In the genomic region with DNA sequence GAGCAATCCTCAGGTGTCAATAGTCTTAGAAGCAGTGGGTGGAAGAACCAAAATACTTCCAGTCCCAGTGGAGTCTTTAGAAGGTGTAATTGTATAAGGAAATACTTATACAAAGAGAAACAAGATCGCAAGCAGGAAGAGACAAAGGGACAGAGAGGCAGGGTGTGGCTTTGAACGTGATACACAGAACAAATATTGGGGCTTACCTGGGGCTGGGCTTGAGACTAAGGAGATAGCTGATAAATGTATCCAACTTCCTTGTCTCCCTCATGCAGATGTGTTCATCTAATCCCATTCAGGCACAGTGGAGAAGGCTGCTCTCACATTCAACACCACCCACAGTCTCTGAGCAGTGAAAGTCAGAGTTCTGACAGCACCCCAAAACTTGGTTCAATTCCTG, we compare ENCODE assay signal across 15 mouse cellular contexts.
"Had no signal": no experiment of that assay in that cellular context is flagged by ENCODE, and none has a peak within 500 bp of the region (broad histone marks: within the 10 kb centered on the region; RNA-seq: fewer than 3 reads in every experiment).

No protein-coding gene starts in this region.

- H3K4me1 ChIP-seq: midbrain, embryonic 10.5 days; midbrain, embryonic 12.5 days; neural tube, embryonic 12.5 days had no signal

- H3K9me3 ChIP-seq: midbrain, embryonic 10.5 days; midbrain, embryonic 12.5 days; neural tube, embryonic 12.5 days had no signal

- H3K36me3 ChIP-seq: midbrain, embryonic 10.5 days; midbrain, embryonic 12.5 days; neural tube, embryonic 12.5 days had no signal

- H3K4me3 ChIP-seq: midbrain, embryonic 10.5 days; midbrain, embryonic 12.5 days; myocyte; neural tube, embryonic 12.5 days had no signal

- DNase-seq: lung, adult 18-20 months; lung, embryonic 14.5 days; lung, postnatal 10 days; lung, postnatal 4 days; midbrain, embryonic 14.5 days; right cerebral cortex, postnatal 14 days; thymus, adult 18-20 months; thymus, postnatal 14 days; thymus, postnatal 36 days had no signal

- ATAC-seq: midbrain, embryonic 16.5 days had no signal

- H3K9ac ChIP-seq: liver, embryonic 14.5 days; lung, embryonic 14.5 days; midbrain, embryonic 12.5 days; neural tube, embryonic 12.5 days had no signal

- H3K4me2 ChIP-seq: lung, embryonic 14.5 days; midbrain, embryonic 12.5 days; neural tube, embryonic 12.5 days had no signal

- H3K27me3 ChIP-seq: midbrain, embryonic 12.5 days; neural tube, embryonic 12.5 days had no signal

- H3K27ac ChIP-seq: liver, embryonic 14.5 days; midbrain, embryonic 10.5 days; midbrain, embryonic 12.5 days; neural tube, embryonic 12.5 days had no signal
